Mouse (Mus musculus): ENCODE measurements around the gene Siah3.
A peak's percentile ranks its signal among the peaks of the same experiment; 100 is the strongest.
"Not testable (repeated sequence)": the region's sequence is repeated elsewhere in the genome, so short reads cannot be mapped to it uniquely, and the experiment has no call there.

The Siah3 gene

DNA sequence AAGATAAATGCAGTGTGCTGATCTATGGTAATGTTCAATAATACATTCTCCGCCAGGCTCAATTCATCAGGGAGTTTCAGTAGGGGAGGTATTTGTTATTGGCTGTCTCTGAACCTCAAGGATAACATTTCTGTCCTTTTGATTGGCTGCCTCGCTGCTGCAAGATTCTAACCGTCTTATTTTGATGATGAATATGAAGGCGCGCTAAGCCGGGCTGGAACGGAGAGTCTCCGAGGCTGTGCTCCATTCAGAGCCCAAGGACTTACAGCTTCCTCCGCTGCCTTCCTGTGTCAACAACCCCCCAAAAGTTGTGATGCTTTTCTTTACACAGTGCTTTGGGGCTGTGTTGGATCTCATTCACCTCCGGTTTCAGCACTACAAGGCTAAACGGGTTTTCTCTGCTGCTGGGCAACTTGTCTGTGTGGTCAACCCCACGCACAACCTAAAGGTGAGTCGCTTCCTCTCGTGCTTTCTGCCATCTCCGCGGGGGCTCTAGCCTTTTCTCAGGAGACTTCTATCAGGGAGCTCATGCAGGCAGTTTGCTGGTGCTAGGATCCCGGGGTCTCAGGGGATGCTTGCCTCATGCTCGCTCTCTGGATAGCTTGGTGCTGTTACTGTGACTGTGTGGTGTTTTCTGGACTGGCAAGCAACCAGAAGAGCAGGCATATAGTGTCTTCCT, at the start of gene Siah3:
Gene Siah3 (plus strand): TSS at position 240 of the 679 bp plus-strand sequence.
- peak; percentile 60 for DNase-seq

DNA sequence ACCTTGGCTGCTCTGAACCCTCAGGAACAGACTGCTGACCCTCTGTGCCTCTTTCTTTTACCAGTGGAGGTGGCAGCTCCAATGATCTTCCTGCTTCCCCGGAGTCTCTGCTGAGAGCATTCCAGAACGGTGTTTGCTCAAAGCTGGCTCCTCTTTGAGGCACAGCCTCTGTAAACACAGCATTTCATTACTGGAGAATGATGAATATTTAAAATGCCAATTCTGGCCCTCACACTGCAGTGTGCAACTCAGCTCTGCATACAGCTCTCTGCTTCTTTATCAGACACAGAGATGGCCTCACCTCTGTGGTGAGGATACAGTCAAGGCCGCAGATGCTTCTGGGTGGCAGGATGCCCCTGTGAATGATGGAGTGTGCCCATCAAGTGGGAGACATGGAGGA, 46.0 kb upstream of the Siah3 start:
- no peak for DNase-seq

DNA sequence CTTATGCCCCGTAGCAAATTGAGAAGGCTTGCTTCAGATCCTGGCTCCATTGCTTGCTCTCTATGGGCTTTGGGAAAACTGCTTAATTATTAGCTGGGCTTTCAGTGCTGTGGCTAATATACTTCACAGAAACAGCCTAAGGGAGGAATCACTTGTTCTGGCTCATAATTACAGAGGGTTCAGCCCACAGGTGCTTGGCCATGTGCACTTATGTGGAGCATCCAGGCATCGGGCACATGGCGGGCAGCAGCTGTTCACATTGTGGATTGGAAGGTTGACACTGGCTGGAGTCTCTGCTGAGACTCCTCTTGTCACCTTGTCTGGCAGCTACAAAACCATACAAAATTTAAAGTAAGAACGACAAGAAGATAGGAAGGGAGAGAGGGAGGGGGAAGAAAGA, 45.4 kb upstream of the Siah3 start:
- no peak for DNase-seq

DNA sequence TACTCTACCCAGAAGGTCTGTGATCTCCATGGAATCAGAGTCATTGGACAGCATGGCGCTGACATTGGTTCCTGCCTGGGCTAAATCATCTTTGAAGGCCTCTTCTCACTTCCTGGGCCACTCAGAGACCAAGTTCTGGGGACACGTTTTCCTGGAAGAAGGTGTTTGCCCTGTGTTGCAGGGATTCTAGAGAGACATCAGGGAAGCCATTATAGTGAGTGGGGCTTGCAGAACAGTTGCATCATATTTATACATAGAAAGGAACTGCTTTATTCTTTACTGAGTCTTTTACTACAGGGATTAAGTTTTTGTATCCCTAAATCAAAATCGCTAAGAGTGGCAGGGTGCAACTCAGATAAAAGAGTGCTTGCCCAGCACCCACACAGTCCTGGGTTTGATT, 37.1 kb upstream of the Siah3 start:
- no peak for DNase-seq

DNA sequence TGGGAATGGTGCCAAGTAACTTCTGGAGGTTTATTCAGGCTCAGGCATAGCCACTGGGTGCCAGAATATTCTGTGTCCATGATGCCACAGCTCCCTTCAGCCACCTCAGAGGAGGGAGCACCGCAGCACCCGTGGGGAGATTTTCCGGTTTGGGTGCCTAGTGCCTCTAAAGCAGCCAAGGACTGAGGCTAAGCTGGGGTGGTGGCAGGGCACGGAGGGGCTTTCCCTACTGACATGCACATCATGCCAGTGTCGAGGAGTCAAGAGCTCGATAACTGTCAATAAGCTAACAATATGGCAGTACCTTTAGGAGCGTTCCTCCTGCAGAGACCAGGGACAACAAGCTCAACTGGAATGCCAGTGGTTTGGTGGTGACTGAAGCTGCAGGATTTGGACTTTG, 35.9 kb upstream of the Siah3 start:
- DNase-seq, result no peak

DNA sequence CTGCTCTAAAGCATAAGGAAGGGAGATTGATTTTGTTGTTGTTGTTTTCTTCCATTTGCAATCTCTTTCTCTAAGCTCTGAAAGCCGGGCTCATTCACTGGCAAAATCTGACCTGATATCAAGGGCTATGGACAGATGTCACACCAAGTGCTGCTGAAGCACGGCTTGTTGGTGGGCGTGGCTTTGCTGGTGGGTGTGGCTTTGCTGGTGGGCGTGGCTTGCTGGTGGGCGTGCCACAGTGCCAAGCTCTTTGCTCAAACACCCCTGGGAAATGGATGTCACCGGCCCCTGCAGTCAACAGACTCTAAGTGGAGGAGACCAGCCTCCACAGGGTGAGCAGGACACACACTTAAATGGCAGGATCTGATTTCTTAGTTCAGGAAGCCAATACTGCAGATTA, 35.0 kb upstream of the Siah3 start:
- DNase-seq, result peak; percentile 11

DNA sequence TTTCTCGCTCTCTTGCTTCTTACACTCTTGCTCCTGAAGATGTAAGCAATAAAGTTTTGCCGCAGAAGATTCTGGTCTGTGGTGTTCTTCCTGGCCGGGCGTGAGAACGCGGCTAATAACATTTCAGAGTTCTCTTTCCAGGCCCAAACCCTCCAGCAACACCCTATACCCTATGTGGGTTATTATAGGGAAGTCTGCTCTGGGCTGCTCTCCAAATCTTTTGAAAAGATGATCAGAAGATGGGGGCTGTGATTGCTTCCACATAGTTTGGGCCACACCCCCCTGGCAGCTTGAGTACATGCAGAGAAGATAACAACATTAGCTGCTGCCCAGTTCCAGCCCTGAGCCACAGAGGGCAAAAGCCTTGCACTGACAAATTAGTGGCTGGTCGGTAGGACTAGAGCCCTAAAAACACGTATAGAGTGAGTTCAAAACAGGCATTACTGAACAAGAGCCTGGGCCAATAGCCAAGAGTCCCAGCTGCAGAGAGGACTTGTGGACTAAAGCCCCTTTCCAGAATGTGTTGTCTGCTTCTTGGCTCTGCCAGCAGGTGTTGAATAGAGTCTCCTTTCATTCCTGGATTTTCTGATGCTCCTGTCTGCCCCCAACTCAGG, 24.5 kb upstream of the Siah3 start:
- DNase-seq, result no peak

DNA sequence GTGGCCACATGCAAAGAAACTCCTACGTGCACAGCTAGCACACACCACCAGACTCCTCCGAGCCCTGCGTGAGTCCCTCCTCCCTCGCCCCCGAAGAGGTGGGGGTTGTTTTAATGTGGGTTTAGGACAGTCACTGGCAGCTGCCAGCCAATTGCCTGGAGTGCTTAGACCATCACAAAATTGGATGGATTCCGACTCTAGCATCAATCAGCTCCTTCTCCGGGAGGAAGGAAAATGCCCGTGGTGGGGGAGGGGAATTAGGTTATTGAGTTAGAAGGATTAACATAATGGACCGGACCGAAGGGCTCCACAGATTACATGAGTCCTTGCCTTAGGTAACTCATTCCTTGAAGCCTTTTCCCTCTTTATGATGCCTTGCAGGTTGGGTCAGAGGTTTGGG, 22.9 kb upstream of the Siah3 start:
- peak; percentile 28 for DNase-seq

DNA sequence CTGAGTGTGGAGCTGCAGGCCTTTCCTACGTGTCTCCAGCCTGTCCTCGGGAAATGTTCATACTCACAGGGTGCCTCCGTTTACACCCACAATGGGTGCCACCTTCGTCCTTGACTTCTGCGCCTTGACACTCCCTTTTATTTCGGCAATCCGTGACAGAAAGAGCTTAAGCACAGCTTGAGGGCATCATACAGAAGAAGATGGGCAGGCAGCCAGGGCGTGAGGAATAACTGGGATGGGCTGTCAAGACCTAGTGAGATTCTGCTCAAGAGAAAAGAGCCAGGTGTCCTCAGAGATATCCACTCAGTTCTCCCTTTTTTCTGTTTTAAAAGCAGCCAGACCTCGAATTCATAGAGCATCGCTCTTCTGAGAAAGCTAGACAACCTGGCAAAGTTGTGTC, 21.2 kb upstream of the Siah3 start:
- DNase-seq, result no peak

DNA sequence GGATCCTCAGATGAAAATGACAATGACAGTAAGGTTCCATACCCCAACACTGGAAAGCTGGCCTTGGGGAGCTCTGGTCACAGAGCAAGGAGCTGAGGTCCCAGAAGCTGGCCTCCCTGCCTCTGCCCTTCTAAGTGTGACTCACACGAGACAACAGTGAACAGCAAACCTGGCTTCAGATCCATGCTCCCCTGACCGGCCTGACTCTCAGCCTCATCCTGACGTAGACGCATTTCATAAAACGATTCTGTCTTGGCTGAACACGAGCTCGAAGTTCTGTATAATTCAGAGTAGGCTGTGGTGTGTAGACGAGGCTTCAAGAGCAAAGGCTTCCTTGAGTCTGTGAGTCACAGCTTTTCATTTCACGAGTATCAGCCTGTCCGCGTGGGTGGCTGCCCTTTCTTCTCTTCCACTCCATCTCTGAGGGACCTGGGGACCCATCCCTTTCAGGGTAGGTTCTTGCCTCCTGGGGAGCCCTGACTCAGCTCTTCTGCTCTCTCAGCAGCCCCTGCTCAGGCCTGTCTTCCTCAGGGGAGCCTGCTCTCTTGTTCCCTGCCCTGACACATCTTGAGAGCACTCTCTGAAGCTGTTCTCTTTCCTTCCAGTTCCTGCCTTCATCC, 11.2 kb upstream of the Siah3 start:
- DNase-seq, result no peak

DNA sequence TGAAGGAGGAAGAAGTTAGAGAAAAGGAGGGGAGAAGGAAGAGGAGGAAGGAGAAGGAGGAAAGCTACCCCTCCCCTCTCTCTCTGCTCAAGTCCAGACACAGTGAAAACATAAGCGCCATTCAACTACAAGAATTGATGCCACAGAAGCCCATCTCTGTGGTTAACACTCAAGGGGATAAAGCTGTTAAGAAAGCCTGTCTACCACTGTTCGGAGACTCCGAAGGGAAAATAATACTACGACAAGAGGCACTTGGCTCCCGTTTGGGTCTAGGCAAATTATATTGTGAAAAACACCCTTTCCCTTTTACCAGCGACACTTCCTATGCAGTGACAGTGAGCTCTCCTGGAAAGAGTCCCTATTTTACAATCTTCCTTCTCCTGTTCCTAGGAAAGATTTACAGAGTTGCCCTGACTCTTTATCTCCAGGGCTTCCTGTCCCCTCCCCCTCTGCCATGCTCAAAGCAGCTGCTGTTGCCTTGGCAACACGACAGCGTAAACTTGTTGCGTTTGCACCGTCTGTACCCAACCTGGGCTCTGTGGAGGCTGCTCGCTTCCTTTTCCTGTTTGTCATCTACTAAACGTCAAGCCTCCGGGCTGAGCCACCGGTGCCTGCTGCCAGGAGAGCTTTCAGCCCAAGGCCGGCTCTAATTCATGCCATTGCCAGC, 10.4 kb upstream of the Siah3 start:
- DNase-seq, result peak; percentile 77

DNA sequence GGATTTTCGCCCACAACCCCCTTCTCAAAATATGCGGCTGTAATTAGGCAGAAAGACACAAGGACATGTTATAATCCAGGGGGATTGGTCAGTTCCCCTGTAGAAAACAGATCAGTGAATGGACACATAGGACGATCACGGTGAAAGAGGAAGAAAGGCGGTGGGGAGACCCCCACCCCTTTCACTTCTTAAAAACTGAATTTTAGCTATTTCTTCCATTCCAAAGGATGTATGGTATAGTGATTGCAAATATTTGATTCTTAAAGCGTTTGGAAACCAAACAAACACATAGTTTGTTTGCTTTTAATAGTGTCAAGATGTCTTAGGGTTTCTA, 9.9 kb upstream of the Siah3 start:
- DNase-seq, result no peak

DNA sequence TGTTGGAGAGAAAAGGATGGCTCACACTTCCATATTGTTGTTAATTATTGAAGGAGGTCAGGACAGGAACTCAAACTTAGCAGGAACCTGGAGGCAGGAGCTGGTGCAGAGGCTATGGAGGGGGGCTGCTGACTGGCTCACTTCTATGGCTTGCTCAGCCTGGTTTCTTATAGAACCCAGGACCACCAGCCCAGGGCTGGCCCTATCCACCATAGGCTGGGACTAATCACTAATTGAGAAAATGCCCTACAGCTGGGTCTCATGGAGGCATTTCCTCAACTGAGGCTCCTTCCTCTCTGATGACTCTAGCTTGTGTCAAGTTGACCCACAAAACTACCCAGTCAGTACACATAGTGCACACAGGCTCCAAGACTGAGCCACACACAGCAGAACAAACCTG, 9.5 kb upstream of the Siah3 start:
- DNase-seq, result not testable (repeated sequence)

DNA sequence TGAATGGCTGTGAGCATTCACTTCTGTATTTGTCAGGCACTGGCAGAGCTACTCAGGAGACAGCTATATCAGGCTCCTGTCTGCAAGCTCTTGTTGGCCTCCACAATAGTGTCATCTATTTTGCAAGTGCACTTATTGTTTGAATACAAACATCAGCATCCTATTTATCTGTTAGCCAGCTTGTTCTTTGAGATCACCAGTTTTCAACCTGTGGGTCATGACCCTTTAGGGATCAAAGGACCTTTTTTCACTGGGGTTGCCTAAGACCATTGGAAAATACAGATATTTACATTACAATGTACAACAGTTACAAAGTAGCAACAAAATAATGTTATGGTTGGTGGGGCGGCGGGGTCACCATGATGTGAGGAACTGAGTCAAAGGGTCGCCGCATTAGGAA, 1.9 kb upstream of the Siah3 start:
- DNase-seq, result no peak

DNA sequence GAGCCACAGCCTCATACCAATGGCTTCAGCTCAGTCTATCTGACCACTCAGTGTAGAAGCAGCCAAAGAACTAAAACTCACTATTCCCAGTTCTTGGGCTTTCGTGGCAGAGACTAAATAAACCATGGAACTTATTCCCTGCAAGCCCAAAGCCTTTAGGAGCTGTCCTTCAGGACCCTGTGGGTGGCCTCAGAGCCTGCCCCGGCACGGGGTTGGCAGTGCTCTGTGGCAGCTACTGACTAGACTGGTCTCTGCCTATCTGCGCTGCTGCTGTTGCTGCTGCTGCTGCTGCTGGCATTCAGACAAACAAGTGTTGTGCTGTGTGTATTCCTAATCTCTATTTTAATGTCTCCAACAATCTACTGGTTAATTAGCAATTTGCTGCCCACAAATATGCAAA, 1.1 kb upstream of the Siah3 start:
- DNase-seq, result peak; percentile 63

DNA sequence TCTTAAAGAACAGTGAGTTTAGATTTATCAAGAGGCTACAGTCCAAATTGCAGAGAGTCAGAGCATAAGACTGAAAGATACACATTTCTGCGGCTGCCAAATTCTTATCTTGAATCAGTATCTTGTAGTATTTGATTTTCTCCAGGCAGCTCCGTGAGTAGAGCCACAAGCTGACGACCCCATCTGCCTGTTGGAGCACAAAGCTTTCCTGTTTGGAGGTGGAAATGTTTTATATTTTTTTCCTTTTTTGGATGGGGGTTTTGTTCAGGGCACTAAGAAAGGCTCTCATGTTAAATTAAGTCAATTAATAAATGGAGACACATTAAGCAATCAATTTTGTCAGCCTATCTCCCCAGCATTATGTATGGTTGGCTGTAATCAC, 430 bp upstream of the Siah3 start:
- DNase-seq, result no peak

DNA sequence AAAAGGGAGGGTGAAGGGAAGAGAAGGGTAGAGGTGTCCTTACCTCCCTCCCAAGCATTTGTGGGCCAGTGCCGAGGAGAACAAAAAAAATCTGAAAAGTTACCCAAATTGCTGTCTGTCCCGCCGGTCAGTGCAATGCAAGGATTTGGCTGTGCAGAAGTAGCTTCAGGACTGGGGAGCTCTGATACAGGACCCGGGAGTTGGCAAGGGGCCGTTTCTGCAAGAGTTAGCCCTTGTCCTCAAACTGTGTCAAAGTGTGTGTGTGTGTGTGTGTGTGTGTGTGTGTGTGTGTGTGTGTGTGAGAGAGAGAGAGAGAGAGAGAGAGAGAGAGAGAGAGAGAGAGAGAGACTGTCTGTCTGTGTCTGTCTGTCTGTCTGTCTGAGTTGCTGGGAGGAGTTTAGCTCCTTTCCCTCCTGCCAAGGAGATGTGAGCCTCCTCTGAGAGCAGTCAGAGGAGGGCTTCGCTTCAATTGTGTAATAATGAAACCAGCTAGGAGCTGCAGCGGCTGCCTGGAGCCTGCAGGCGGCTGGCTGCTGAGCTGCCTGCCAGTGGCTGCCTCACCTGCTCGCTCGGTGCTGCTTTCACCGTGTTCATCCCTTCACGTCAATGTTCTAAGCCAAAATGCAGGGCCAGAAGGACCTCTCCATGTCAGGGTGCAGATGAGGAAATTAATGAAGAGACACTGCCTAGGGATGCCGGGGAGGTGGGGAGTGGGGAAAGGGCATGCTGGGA, 873 bp downstream of the Siah3 start:
- peak; percentile 67 for DNase-seq

DNA sequence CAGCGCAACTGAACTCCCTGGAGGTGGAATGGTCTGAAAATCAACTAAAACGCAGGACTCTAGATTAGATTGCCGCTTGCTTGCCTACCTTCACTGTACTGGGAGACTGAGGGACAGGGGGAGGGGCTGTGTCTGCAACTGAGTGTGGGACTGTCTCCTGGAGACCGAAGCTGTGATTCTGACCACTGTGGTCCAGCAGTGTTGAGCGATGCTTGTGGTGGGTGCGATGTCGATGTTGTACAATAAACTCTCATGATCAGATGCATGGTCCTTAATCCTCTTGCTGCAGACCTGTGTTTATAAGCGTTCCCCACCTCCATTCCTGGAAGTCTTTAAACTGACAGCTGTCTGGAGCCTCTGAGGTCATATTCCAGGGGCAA, 1.4 kb downstream of the Siah3 start:
- no peak for DNase-seq

DNA sequence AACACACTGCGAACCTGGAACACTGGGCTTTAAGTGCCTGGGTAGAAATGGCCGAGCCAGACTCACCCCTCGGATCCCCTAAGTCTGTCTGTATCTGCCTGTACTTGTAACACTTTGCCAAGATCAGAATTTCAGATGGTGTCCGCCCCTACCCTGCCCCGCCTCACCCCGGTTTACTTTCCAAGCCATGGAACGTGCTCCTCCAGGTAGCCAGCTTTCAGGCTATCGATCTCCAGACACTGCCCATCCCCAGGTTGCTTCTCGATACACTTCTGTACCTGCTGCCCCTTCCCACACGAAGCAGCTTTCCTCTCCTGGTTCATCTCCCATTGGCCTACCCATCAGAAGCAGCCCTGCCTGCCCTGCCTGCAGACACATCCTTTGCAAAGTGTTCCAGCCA, 3.6 kb downstream of the Siah3 start:
- DNase-seq, result no peak

DNA sequence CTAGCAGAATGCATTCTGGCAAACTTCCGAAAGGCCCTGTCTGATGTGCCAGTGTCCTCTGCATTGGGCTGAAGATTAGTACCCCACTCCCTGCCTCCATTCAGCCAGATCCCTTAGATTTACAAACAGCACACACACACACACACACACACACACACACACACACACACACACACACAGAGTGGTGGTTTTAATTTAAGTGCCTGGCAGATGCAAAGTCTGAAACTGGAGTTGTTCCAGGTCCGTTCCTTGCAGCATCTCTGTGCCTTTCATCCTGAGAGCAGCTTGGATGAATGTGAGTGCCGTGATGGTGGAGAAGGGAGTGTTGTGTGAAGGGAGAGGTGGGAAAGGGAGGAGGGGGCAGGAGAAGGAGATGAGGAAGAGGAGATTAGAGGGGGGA, 4.2 kb downstream of the Siah3 start:
- no peak for DNase-seq

DNA sequence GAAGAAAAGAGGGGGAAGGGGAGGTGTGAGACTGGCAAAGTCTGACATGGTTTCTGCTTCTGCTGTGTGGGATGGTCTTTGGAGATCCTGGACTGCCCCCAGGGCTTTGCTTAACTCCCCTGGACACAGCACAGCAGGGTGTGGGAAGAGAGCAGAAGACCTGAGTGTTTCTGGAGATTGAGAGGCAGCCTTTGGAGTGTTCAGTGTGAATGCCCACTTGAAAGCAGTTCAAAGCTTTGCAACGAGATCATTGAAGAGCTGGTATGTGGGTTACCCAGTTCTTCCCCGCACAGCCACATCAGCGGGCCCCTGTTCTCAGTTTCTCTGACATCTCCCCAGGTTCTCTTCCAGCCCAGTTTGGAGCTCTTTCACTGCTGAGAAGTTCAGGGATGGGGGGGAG, 4.7 kb downstream of the Siah3 start:
- no peak for DNase-seq

DNA sequence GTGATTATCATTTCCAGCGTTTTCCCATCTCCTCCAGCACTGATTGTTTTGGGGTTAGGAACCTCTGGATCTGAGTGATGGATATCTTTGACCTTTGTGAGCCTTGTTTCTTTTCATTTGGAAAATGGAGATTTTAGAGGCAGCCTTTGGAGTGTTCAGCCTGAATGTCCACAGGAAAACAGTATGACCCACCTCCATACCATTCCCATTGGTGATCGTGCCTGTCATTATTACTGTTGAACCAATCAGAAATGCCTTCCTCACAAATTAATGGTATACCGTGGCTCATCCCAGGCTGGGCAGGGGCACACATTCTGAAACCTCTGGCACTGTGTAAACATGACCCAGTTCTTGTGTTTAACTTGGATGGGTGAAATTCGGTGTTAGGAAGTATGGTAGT, 6.0 kb downstream of the Siah3 start:
- DNase-seq, result no peak

DNA sequence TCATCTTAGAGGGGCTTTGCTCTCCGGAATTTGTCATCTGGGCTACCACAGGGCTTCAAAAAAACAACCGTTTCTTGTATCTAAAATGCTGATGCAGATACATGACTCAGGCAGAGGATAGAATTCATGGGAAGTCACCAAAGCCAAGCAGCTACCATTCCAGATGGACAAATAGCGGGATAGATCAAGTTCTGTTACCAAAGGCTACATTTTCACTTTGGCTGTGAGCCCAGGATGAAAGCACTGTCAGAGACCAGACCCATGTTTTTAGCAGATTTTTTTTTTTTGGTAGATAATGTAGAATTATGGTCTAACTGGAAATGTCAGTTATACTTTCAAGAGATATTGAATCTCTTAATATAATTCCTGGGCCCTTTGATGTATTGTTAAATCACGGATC, 7.4 kb downstream of the Siah3 start:
- DNase-seq, result no peak

DNA sequence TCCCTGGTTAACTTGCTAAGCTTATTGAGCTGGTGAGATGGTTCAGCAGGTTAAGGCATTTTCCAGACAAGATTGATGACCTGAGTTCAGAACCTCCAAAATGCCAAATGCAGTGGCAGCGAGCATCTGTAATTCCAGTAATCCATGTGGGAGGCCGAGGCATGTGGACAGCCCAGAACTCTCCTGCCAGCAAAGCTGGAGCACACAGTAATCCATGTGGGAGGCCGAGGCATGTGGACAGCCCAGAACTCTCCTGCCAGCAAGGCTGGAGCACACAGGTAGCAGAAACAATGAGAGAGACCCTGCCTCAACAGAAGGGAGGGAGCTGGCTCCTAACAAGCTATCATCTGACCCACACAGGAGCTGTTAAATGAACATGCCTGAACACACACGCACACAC, 13.2 kb downstream of the Siah3 start:
- no peak for DNase-seq

All from retina, postnatal 1 day (tissue).